Mouse (Mus musculus): ENCODE measurements around the gene Oip5.
"Not testable (repeated sequence)": the region's sequence is repeated elsewhere in the genome, so short reads cannot be mapped to it uniquely, and the experiment has no call there.

Gene Oip5

GRCm38 (mm10) chr2:119618199-119618982 lies at the start of gene Oip5, which contains the start of gene Nusap1:
Gene Oip5 (minus strand): TSS chr2:119618469.
Gene Nusap1 (plus strand): TSS chr2:119618298.
- DNase-seq (ENCODE audit: low spot score): peak; percentile 99

- DNase-seq (ENCODE audit: low spot score): not testable (repeated sequence)
Measured at GRCm38 (mm10) chr2:119665744-119666143, 47.5 kb upstream of the Oip5 start.

DNA sequence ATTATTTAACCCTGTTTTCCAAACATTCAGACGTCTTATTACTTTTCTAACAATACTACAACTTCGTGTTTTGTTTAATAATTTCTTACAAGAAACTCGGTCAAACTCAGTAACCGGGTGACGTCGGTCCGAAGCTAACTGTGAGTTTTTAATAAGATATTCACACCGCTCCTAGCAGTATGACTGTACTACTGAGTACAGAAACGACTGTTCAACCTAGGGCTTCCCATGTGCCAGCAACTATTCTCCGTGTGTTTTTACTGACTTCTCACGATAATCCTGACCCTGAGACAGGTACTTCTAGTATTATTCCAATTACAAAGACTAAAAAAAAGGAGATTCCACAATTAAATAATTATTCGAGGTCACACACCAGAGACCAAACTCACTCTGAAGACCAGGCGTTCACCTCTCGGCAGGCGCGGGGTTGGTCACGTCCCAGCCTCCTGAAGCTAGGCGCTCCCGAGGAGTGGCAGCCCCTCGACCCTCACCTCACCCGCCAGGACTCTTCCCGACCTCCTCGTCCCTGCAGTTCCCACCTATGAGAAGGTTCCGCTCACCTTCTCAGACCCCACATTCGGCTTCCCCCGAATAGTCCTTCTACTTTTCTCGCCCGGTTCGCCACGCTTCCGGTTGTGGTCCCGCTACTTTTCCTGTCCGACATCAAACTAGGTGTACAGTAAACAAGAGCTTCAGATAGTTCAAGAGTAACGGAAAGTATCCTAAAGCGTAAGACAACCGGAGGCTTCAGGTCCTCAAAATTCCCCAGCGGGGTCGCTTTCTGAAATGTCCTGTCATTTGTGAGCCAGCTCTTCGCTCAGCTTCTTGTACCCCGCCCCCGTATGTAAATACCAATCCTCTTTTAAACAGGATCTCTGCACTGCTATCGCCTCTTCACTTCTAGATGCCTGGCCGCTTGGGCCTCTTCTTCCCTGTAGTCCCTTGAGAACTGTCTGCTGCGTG lies 44.2 kb upstream of the Oip5 start, which contains the start of gene Ndufaf1:
Gene Ndufaf1, minus strand, starts transcription at position 608 of the 963 bp plus-strand sequence.
- DNase-seq (ENCODE audit: low spot score): peak; percentile 89

DNA sequence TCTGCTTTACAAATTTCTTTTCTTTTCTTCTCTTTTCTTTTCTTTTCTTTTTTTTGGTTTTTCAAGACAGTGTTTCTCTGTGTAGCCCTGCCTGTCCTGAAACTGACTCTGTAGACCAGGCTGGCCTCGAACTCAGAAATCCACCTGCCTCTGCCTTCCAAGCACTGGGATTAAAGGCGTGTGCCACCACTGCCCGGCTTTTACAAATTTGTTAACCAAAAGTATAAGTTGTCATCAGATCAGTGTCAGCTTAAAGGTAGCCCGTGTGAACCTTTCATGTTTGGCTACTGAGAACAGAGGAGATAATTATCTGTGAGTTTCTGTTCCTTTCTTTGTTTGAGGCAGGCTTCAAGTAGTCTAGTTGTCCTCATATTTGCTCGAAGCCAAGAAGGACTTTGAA lies 26.0 kb upstream of the Oip5 start:
- DNase-seq (ENCODE audit: low spot score): no peak

GRCm38 (mm10) chr2:119641214-119641912 lies 23.1 kb upstream of the Oip5 start:
- no peak for DNase-seq (ENCODE audit: low spot score)

GRCm38 (mm10) chr2:119636781-119637180 lies 18.5 kb upstream of the Oip5 start:
- DNase-seq (ENCODE audit: low spot score): peak; percentile 12

GRCm38 (mm10) chr2:119621302-119621701 lies 3.0 kb upstream of the Oip5 start:
- no peak for DNase-seq (ENCODE audit: low spot score)

- DNase-seq (ENCODE audit: low spot score): peak; percentile 28
Measured at GRCm38 (mm10) chr2:119619002-119619401, 733 bp upstream of the Oip5 start.

DNA sequence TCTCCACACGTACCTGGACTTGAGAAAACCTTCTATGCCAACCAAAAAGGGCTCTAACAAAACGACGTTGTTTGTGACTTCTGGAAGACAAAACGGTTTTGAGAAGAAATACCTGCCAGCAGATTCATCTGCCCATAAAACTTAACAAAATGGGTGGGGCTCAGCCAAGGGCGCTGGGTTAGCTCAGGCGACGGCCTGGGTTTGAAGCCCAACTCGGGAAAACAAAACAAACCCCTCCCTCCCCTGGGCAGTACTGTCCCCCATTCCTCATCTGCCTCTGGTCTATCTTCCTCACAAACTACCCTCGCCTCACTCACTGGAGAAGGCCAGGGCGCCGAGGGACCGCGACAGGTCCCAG lies 449 bp downstream of the Oip5 start:
- peak; percentile 64 for DNase-seq (ENCODE audit: low spot score)

DNA sequence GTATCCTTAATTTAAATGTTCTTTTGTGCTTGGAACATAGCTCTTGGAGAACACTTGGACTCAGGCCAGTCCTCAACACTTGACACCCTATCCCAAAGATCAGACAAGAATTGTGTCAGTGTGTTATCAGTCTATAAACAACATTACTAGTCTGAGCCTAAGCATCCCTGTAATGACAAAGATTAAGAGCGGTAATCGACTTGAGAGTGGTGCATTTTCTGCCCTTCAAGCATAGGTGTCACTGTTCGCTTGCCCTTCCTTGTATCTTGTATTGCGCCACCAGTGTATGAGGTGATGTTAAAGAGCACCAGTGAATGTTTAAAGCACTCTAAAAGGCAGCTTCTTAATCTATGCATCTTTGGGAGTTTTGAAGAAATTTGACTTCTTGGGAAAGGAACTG lies 11.2 kb downstream of the Oip5 start:
- DNase-seq (ENCODE audit: low spot score): no peak

GRCm38 (mm10) chr2:119605361-119605973 lies 12.8 kb downstream of the Oip5 start:
- no peak for DNase-seq (ENCODE audit: low spot score)

GRCm38 (mm10) chr2:119603909-119604308 lies 14.4 kb downstream of the Oip5 start:
- DNase-seq (ENCODE audit: low spot score): no peak

GRCm38 (mm10) chr2:119602488-119602887 lies 15.8 kb downstream of the Oip5 start:
- DNase-seq (ENCODE audit: low spot score): no peak

- DNase-seq (ENCODE audit: low spot score): not testable (repeated sequence)
Measured at GRCm38 (mm10) chr2:119601575-119601974, 16.7 kb downstream of the Oip5 start.

GRCm38 (mm10) chr2:119601027-119601426 lies 17.2 kb downstream of the Oip5 start:
- no peak for DNase-seq (ENCODE audit: low spot score)

GRCm38 (mm10) chr2:119596781-119597330 lies 21.4 kb downstream of the Oip5 start:
- DNase-seq (ENCODE audit: low spot score): no peak

- no peak for DNase-seq (ENCODE audit: low spot score)
Measured at GRCm38 (mm10) chr2:119595308-119595707, 23.0 kb downstream of the Oip5 start.

DNA sequence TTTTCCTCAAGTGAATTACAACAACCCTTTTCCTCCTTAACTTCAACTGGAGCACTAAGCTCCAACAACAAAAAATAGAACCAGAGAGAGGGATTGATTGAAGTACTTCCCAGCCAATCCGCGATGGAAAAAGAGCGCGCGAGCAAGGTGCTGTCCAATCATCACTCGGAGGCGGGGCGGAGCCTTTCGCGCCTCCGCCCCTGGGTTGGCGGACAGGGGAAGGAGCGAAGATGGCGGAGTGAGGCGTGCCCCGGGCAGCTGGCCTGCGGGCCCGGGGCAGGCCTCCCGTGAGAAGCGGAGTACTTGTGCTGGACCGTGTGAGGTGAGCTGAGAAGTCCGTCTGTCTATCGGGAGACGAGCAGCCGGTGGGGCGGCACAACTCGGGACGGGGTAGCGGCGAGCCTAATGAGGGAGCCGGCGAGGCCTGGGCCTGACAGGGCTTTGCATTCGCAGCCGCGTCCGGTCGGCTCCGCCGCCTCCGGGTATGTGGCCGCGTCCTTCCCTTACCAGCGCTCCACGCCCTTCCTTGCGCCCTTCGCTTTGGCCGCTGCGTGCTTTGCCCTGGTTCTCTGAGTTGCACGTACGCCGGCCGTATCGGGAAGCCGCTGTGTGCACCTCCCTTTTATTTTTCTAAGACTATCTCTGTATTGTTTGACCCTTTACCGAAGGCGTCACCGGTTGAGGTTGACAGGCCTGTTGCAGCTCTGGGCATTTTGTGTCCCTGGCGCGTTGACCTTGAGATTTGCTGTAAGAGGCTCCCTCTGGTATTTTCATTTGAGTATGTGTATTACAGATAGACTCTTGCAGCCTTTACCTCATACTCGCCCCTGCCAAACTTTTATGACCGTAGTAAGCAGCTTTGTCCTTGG lies 23.9 kb downstream of the Oip5 start:
- DNase-seq (ENCODE audit: low spot score): peak; percentile 98

- DNase-seq (ENCODE audit: low spot score): no peak
Measured at GRCm38 (mm10) chr2:119593765-119594112, 24.5 kb downstream of the Oip5 start.

DNA sequence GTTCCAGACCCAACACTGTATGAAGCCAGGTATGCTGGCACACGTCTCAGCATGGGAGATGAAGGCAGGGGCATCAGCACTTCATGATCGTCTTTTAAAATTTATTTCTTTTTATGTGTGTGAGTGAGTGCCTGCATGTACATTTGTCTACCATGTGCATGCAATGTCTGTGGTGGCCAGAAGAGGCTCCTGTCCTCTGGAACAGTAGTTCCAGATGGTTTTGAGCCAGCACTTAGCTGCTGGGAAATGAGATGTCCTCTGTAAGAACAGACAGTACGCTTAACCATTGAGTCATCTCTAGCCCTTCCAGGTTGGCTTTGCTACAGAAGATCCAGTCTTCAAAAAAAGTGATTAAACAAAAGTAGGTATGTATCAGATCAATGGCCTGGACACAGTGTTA lies 27.0 kb downstream of the Oip5 start:
- DNase-seq (ENCODE audit: low spot score): no peak
